In genomic region chr1:64119851-64120250, GRCm38 (mm10) we compare ENCODE assay signal across 8 mouse cellular contexts. TPM values are rescaled to one million over a fixed set of nuclear protein-coding genes. Genes with fewer than 3 reads are reported as not detected.
DNase-seq lines count a peak whose midpoint lies in the region; ATAC-seq and TF ChIP-seq lines count a peak whose summit lies in the region.

No protein-coding gene starts in this region.

- peak overlapping the region; percentile 80 for H3K4me3 ChIP-seq in E14TG2a.4 (replicated peaks; ENCODE audit: low read length)
- H3K4me3 ChIP-seq in embryonic facial prominence, embryonic 13.5 days, result peak overlapping the region; percentile 72
- H3K4me3 ChIP-seq in heart, embryonic 16.5 days (ENCODE audit: low read length), result peak overlapping the region; percentile 91
- peak overlapping the region; percentile 76 for H3K4me3 ChIP-seq in lung, embryonic 14.5 days (ENCODE audit: low read depth, low read length)

- H3K4me1 ChIP-seq in E14TG2a.4 (replicated peaks; ENCODE audit: low read depth, low read length), result peaks cover 32% of the 10 kb centered on the region
- H3K4me1 ChIP-seq in embryonic facial prominence, embryonic 13.5 days, result peaks cover 25% of the 10 kb centered on the region
- peaks cover 27% of the 10 kb centered on the region for H3K4me1 ChIP-seq in heart, embryonic 16.5 days (ENCODE audit: control insufficient read depth, insufficient read depth, low read length)
- H3K4me1 ChIP-seq in lung, embryonic 14.5 days (ENCODE audit: insufficient read depth), result peaks cover 8% of the 10 kb centered on the region; the same call in 1 of the 2 replicates

- peak; percentile 38 for DNase-seq in 3134 (ENCODE audit: extremely low read depth, insufficient read length, low spot score)
- peak; percentile 28 to 52 for DNase-seq in kidney, postnatal 25 days
- DNase-seq in lung, embryonic 14.5 days, result peak; percentile 56
- peak; percentile 16 for DNase-seq in right cerebral cortex, postnatal 14 days
- no peak for DNase-seq in c-Kit-positive CD71-positive TER-119-positive erythroid progenitor cells, embryonic 14.5 days (ENCODE audit: low spot score)

- H3K36me3 ChIP-seq in E14TG2a.4 (ENCODE audit: insufficient read depth, low read length), result no peaks in the 10 kb centered on the region
- no peaks in the 10 kb centered on the region for H3K36me3 ChIP-seq in embryonic facial prominence, embryonic 13.5 days
- H3K36me3 ChIP-seq in heart, embryonic 16.5 days (ENCODE audit: control insufficient read depth, insufficient read depth), result no peaks in the 10 kb centered on the region
- no peaks in the 10 kb centered on the region for H3K36me3 ChIP-seq in lung, embryonic 14.5 days (ENCODE audit: insufficient read depth)

- no peak for TF ChIP-seq CTCF in E14TG2a.4 (conservative IDR thresholded peaks at IDR 0.05; ENCODE audit: low read length)
- no peak for TF ChIP-seq CTCF in lung, embryonic 14.5 days (IDR thresholded peaks at IDR 0.05; ENCODE audit: low read depth)

- no peaks in the 10 kb centered on the region for H3K9me3 ChIP-seq in E14TG2a.4 (ENCODE audit: low read length)
- no peaks in the 10 kb centered on the region for H3K9me3 ChIP-seq in embryonic facial prominence, embryonic 13.5 days
- H3K9me3 ChIP-seq in heart, embryonic 16.5 days (replicated peaks; ENCODE audit: control insufficient read depth, low read length), result no peaks in the 10 kb centered on the region
- H3K9me3 ChIP-seq in lung, embryonic 14.5 days (ENCODE audit: low read depth, low read length), result no peaks in the 10 kb centered on the region

- ATAC-seq in embryonic facial prominence, embryonic 13.5 days (ENCODE audit: insufficient number of reproducible peaks, insufficient read depth, low FRiP score, low TSS enrichment, low read depth), result no peak
- no peak for ATAC-seq in heart, embryonic 16.5 days (replicated peaks; ENCODE audit: extremely low read depth, insufficient read depth, low FRiP score)
- ATAC-seq in lung, embryonic 14.5 days (ENCODE audit: insufficient read depth), result no peak

- peak overlapping the region; percentile 81 for H3K9ac ChIP-seq in embryonic facial prominence, embryonic 13.5 days
- peak overlapping the region; percentile 91 for H3K9ac ChIP-seq in heart, embryonic 16.5 days (ENCODE audit: low read length)
- H3K9ac ChIP-seq in lung, embryonic 14.5 days, result peak overlapping the region; percentile 79

- WGBS in embryonic facial prominence, embryonic 13.5 days, result 1% methylated on average over 8 of the region's 8 CpGs
- WGBS in heart, embryonic 16.5 days, result 1% methylated on average over 8 of the region's 8 CpGs
- WGBS in lung, embryonic 14.5 days, result 2% methylated on average over 8 of the region's 8 CpGs

- H3K27ac ChIP-seq in embryonic facial prominence, embryonic 13.5 days, result peak overlapping the region; percentile 100
- H3K27ac ChIP-seq in heart, embryonic 16.5 days (ENCODE audit: low read length), result peak overlapping the region; percentile 98
- peak overlapping the region; percentile 100 for H3K27ac ChIP-seq in lung, embryonic 14.5 days (ENCODE audit: low read depth)

- H3K27me3 ChIP-seq in E14TG2a.4 (ENCODE audit: insufficient read depth, low read length), result peaks cover 13% of the 10 kb centered on the region
- no peaks in the 10 kb centered on the region for H3K27me3 ChIP-seq in embryonic facial prominence, embryonic 13.5 days
- no peaks in the 10 kb centered on the region for H3K27me3 ChIP-seq in heart, embryonic 16.5 days (ENCODE audit: control insufficient read depth, insufficient read depth, low read length)
- H3K27me3 ChIP-seq in lung, embryonic 14.5 days (ENCODE audit: insufficient read depth, low read length), result no peaks in the 10 kb centered on the region

- peak overlapping the region; percentile 74 for H3K4me2 ChIP-seq in embryonic facial prominence, embryonic 13.5 days
- H3K4me2 ChIP-seq in heart, embryonic 16.5 days (ENCODE audit: low read depth, low read length), result peak overlapping the region; percentile 74
- H3K4me2 ChIP-seq in lung, embryonic 14.5 days, result peak overlapping the region; percentile 88

RNA-seq across cellular contexts. Expression of gene Klf7, which starts 2.2 kb away (rescaled TPM):
- 19.5 and 23.5 TPM in 2 replicates for polyA plus RNA-seq in embryonic facial prominence, embryonic 13.5 days (2015; fragmentation: Nextera tagmentation; extraction: Ambion mirVana)
- polyA plus RNA-seq in heart, embryonic 16.5 days (2015; fragmentation: Nextera tagmentation; extraction: Ambion mirVana), result 16.3 and 18.0 TPM in 2 replicates
- 17.7 and 19.8 TPM in 2 replicates for polyA plus RNA-seq in lung, embryonic 14.5 days (2014; fragmentation: Nextera tagmentation; extraction: Ambion mirVana)
